Mouse (Mus musculus) thymus, postnatal 0 days (tissue): ENCODE data around the gene Mrpl9. TPM values are rescaled to one million over a fixed set of nuclear protein-coding genes. Genes with fewer than 3 reads are reported as not detected.

Experiments
- DNase-seq: peaks from one replicate; pipeline ENCODE4 v3.0.0-alpha.2; 2015; ENCODE audit warnings: low spot score
- polyA plus RNA-seq: library from polyadenylated mRNA; unstranded; fragments of >200 nt; fragmentation: Nextera tagmentation; extraction: Ambion mirVana; gene quantifications from 2 replicates; pipeline ENCODE4 v1.2.1, GENCODE M21; 2015

Gene Mrpl9
- polyA plus RNA-seq, 1 experiment from 2014 or later: 73.6 TPM

DNA sequence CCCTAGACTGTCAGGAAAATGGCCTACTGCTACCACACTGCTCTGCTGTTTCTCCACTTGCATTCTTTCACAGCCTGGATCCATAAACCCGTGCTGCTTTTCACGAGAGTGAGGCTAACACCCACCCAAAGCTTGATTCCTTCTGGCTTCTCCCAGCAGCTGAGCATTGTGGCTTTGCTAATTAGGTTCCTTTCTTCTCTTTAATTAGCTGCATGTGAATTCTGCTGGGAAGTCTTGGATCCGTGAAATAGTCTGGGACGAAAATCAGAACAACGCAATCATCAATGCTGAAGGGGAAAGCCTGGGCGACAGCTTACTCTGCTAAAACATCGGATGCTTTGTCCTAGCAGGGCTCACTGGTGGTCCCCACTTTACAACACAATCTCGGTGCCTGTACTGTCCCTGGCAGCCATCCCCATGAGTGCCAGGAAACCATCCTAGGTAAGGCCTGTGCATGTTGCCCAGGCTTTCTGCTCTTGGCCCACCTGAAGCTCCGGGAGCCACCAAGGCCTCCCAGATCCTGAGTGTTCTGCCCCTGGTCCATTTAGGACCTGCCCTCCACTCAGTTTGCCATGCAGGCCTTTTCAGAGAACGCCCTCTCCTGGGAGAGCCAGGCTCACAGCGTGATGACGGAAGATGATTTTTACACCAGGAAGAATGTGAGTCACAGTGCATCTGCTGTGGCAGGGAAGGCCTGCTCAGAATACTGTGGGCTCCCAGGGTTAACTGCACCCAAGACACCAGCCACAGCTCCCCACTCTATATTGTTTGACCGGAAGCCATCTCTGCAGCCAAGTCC lies 22.7 kb downstream of the Mrpl9 start:
- DNase-seq: no peak

DNA sequence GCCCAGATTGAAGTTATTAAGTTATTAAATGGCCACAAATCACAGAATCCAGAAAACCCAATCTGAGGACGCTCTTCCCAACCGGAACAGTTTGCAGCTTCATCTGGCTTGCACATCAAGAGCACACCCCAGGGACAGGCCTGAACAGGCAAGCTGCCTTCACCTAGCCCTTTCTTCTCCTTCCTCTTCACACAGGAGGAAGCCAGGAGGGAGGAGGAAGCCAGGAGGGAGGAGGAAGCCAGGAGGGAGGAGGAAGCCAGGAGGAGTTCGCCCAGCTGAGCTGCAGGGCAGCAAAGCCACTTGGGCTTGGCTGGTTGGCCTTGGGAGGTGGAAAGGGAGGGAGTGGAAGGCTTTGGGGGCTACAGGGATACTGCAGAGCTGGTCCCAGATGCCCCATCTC lies 25.8 kb downstream of the Mrpl9 start:
- DNase-seq: no peak

DNA sequence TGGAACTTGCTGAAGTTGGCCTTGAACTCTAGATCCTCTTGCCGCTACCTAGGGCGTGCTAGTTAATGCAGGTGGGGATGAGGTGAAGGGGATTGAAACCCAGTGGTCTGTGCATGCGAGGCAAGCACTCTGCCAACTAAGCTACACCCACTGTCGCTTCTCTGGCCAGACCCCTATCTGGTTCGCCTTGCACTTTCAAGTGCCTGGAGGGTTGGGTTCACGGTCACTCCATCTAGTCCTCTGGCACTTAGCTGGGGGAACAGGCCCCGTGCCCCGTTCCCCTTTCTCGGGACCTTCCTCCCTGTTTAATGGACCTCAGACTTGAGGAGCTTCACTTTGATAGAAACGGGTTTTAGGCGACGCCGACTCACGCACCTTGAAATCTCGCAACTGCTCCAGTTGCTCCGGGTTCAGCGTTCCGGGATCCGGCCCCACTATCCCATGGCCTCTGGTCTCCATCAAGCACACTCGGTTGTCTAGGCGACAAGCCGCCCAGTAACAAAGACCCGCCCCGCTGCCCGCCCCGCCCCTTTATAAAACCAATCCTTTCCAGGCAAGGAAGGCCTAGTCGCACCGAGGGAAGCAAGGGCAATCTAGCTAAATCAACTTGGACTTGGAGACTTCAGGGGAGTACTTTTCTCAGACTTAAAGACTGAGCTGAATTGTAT lies 29.5 kb downstream of the Mrpl9 start:
- DNase-seq: no peak

DNA sequence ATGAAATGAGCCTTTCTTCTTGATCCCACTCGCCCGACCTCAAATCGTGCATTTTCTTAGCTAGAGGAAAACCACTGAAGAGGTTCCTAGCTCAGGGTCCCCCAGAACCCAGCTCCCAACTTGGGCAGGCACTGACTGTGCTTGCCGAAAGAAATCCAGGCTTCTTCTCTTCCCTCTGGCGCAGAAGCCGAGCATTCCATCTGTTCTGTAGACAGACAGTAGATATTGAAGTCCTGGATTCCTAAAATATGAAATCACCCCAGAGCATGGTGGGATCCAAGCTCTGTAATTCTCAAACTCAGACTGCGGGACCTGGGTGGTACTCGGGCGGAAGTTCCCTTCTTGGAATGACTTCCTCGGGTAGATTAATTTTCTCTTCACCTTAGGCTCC lies 30.0 kb downstream of the Mrpl9 start:
- DNase-seq: no peak

DNA sequence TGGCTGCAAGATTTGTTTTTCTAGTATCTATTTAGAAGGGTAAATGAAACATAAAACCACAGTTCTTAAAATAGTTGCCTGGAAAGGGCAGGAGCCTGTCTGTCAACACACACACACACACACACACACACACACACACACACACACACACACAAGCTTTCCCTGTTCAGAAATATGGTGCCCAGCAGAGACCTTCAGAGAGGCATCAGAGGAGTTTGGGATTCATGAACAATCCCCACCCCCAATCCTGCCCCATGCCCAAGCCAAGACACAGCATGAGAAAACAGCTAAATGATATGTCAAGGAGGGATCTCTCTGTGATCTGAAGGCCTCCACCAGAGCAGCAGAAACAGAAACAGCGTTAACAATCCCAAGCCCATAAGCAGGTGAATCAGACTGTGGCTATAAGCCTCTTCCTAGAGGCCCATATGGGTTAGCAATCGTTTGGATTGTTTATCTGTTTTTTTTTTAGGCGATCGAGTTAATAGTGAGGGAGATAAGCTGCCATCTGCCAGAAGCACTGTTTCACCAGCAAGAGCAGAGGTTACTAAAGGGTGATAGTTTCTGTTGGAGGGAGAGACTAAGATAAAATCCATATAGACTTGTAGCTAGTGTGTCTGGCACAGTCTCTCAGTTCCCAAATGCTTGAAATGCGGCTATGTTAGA lies 30.6 kb downstream of the Mrpl9 start:
- DNase-seq: no peak

DNA sequence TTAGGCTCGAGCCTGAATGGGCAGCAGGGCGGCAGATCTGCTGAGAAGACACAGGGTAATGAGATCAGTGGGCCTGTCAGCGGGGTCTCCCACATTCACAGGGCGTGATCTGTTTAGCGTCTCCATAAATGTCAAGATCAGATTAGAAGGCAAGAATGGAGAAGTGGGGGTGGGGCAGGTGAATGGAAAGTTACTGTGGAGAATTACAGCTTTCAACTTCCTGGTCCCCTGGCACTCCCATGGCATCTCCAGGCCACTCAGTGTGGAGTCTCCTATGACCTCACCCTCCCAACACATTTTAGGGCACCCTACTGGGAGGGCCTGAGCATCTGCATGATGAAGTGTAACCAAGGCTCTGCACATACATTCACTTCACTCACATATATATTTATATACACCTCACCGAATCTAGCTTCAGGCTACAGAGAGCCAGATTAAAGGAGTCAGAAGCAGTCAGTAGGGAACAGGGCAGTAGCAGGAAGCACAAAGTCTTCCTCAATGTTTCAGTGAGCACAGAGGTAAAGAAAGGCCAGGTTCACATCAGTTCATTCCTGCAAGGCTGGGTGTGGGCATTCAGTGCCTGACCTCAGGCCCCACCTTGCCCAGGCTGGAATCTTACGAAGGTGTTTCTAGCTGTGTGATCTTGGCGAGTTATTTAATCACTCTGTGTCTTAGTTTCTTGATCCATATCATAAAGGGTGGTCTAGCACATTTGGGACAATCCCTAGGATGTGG lies 33.4 kb downstream of the Mrpl9 start:
- DNase-seq: no peak

DNA sequence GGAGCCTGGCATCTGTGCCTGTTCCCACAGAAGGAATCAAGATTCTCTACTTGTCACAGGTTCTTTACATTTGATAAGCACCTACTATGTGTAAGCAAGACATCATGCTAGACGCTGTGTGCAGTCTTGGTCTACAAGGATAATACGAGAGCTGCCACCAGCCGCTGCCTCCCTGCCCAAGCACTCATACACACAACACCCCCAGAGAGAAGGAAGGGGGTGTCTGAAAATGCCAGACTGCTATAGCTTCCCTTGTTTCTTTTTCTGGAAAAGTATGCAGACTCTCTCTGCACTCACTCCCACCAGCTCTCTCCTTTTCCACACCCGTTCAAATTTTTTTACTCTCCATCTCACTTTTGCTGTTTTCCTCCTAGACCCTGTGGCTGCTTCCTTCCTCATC lies 34.3 kb downstream of the Mrpl9 start:
- no peak for DNase-seq

DNA sequence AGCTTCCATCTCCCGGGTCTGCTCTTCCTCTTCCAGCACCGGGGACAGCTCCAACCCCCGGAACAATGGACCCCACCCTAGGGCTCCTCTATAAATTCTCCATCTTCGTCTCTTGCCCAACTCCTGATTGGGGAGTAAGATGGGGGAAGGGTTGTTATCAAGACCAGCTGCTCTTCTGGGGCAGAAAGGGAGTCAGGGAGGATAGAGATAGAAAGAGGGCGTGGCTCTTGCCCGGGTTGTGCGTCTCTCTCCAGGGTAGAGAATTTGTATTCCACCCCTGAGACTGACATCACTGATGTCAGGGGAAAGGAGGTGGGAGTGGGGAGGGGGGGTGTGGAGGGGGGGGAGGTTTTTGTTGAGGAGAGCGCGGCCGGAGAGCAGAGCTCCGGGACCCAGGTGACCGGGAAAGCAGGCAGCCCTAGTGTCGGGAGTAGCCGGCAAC lies 34.9 kb downstream of the Mrpl9 start, which contains the start of gene Celf3:
Gene Celf3, plus strand, starts transcription at position 315 of the 442 bp plus-strand sequence.
- DNase-seq: no peak

DNA sequence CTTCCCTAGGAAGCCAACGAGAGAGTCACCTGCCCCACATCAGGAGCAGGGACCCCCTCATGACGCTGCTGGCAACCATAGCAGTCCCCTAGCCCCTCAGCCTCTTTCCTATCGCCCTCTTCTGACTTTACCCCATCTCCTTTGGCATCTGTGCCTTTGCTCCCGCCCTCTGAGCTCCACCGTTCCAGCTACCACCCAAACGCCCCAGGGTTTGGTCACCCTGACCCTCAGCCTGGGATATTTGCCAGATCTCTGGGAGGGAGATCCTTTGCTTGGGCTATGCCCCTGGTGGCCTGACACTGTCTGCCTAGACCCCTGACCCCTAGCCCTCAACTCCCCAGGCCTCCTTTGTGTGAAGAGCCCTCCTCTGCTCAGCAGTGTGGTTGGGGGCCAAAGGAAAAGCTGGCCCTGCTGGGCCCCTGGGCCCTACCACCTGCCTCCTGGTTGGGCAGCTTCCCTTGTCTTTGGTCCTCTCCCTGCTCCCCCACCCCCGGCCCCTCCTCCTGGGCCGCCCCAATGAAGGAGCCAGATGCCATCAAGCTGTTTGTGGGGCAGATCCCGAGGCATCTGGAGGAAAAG lies 35.6 kb downstream of the Mrpl9 start:
- DNase-seq: no peak

DNA sequence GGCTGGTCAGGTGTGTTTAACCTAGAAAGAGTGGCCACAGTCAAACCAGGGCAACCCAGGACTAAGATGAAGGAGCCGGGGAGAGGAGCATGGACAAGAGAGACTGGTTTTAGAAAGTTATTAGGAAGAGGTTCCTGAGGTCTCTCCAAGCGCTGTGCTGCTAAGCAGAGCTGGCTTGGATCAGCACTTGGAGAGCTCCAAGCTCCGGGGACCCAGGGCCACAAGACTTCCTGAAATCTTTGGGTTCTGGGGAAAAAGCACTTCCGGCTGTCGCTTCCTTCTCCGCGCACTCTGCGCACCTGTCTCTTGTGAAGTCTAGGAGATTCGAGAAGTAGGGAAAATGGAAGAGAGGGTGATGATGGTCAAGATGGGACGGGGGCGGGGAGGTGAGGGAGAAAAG lies 36.4 kb downstream of the Mrpl9 start:
- DNase-seq: no peak

DNA sequence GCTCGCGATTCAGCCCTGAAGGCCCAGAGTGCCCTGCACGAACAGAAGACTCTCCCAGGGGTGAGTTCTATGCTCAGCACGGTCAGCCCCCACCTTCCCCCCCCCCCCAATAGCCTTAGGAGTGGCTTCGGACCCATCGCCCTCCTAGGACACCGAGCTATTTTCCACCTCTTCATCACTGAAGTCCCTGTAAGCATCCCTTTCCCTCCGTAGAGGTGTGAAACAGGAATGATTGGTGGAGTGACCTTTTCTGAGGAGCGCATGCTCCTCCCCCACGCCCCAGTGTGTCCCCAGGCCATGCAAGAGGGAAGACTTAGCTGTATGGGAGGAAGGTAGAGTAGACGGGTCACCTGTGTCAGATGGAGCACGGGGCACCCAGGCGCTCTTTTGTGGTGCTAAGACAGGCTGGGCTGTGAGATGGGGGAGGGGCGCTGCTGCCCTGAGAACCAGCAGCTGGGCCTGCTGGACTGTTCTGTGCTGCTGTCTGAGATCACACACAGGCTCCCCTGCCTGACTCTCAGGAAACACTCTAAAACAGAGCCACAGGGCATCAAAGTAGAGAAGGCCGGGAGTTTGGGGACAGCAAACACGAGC lies 37.3 kb downstream of the Mrpl9 start, which contains the start of gene Riiad1:
Gene Riiad1, minus strand, starts transcription at position 51 of the 594 bp plus-strand sequence.
- DNase-seq: no peak

DNA sequence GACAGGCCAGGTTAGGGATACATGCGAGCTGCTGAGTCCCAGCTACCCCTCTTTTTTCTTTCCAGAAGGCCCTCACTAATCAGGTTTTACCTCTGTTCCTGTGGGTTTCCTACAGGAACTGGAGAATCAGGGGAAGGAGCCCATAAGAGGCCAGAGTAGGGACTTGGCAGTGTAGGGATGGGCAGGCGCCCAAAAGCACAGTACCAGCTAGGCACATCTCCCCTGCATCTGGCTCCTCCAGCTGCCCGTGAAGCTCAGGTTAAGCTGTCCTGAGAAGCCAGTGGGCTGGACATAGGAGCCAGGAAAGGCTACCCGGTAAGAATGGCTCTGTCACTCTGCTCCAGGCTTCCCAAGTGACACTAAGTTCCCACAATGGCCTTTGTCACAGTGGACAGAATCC lies 38.3 kb downstream of the Mrpl9 start:
- DNase-seq: no peak

DNA sequence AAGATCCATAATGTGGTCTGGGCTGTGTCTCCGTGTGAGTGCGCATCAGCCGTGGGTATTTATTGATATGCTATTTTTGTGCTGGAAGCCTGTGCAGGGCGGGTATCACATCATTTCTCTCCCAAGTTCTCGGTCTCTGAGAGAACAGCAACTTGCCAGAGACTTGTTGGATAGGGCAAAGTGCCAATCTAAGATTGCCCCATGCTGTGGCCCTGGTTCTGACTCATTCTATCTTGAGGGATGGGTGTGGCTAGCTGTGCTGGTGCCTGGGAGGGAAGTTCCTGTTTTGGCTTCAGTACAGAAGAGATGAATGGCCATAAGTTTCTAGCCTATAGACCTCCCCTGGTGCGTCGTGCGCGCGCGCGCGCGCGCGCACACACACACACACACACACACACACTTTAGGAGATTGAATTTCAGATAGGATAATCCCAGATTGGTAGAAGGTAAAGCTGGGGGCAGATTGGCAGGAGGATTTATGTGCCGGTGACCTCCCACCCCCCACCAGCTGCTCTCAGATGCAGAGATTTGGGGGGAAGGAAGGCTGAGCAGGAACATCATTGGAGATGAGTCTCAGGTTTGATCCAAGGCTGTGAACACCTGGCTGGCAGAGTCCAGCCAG lies 39.8 kb downstream of the Mrpl9 start:
- no peak for DNase-seq

DNA sequence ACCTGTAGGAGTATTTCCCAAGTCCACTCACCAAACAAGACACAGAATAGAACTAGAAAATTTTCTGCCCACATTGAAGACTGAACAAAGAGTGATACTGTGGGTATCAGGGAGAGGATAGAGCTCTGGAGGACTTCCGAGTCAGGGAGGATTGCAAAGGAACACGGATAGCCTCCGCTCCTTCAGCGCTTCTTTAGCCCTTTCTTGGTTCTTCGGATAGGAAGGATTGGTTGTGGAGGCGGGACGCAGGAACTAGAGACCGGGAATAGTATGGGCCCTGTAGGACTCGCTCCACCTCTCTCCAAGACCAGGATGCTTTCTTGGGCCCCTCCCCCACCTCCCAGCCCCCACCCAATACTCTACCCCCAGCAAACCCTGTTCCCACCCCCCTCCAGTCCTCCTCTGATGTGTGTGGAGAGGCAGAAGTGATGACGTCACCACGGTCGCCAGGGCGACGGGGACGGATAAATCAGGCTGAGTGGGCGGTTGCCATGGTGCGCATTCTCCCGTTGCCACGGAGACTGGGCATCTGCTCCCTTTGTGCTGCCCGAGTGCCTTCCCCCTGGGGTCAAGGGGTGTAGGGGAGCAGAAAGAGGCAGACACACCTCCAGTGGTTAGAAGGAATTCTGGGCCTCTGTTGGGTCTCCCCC lies 40.8 kb downstream of the Mrpl9 start:
- DNase-seq: no peak

DNA sequence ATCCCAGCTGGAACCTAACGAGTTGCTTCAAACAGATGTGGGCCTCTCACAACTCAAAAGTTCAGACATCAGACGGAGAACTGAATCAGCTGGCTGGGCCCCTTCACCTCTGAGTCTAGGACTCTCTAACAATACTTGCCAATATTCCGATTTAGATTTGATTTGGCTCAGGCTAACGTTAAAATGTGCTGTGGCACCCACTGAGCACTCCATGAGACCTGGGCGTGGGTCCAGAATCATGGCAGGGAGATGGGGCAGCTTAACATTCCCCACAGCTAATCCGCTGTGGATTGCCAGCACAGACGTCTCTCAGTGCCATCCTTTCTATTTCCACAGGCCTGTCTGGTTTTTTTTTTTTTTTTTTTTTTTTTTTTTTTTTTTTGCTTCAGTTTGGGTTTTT lies 42.8 kb downstream of the Mrpl9 start:
- DNase-seq: no peak

DNA sequence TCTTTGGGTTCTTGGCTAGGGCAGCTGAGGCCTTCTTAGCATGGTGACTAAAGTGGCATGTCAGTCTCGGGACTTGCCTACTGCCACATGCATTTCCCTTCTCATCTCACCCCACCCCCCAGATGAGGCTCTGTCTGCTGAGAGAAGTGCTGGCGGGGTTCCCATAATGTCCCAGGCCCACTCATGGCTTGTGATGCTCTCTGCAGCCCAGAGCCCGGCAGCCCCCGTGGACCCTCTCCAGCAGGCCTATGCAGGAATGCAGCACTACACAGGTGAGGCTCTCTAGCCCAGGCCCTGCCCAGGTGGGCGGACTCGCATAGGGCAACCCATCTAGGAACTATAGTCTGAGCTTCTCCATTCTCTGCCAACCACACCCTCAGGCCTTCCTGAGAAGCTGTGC lies 44.5 kb downstream of the Mrpl9 start:
- no peak for DNase-seq

DNA sequence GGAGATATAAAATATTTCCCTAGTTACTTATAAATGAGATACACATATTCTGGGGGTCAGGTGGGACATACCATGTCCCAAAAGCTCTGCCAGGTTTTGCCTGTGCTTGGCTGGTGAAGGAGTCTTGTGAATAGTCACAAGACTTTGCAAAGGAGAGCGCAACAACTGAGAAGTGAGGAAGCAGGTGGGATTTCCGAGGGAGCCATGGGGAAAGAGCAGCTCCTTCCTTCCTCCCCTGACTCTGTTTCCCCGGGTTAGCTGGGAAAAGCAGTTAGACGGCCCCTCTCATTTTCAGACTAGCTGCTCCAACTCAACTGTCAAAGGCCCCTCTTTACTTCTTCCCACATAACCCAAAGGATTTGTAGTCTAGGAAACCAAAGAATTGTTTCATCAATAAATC lies 54.0 kb downstream of the Mrpl9 start:
- no peak for DNase-seq
